Mouse (Mus musculus): ENCODE data around the gene Tmem203. TPM values are rescaled to one million over a fixed set of nuclear protein-coding genes. Genes with fewer than 3 reads are reported as not detected.

Tmem203 gene
- total RNA-seq, 2 experiments from 2014 or later = 35.6 to 39.1 TPM

- peak; percentile 68 to 74 for DNase-seq (ENCODE audit: low spot score in 2 of 2)
Observed at GRCm38 (mm10) chr2:25290101-25290815, 35.0 kb downstream of the Tmem203 start.

GRCm38 (mm10) chr2:25290816-25291130 lies 35.5 kb downstream of the Tmem203 start:
- DNase-seq (ENCODE audit: low spot score in 2 of 2) = peak; percentile 59 to 68

- DNase-seq (ENCODE audit: low spot score in 2 of 2) = peak in 1 of 2 experiments; percentile 19
Observed at GRCm38 (mm10) chr2:25291184-25292053, 36.2 kb downstream of the Tmem203 start.

- DNase-seq (ENCODE audit: low spot score in 2 of 2) = peak in 1 of 2 experiments; percentile 30
Observed at GRCm38 (mm10) chr2:25292054-25292544, 36.9 kb downstream of the Tmem203 start.

- peak; percentile 78 to 84 for DNase-seq (ENCODE audit: low spot score in 2 of 2)
Observed at GRCm38 (mm10) chr2:25292856-25293255, 37.6 kb downstream of the Tmem203 start.

- DNase-seq (ENCODE audit: low spot score in 2 of 2) = no peak
Observed at GRCm38 (mm10) chr2:25293706-25294105, 38.5 kb downstream of the Tmem203 start.

- DNase-seq (ENCODE audit: low spot score in 2 of 2) = no peak
Observed at GRCm38 (mm10) chr2:25297093-25297492, 41.9 kb downstream of the Tmem203 start.

GRCm38 (mm10) chr2:25298046-25298445 lies 42.8 kb downstream of the Tmem203 start:
- no peak for DNase-seq (ENCODE audit: low spot score in 2 of 2)

- DNase-seq (ENCODE audit: low spot score in 2 of 2) = no peak
Observed at GRCm38 (mm10) chr2:25303452-25303851, 48.2 kb downstream of the Tmem203 start.

- DNase-seq (ENCODE audit: low spot score in 2 of 2) = no peak
Observed at GRCm38 (mm10) chr2:25303931-25304656, 48.9 kb downstream of the Tmem203 start.

- DNase-seq (ENCODE audit: low spot score in 2 of 2) = peak; percentile 49 to 64
Observed at GRCm38 (mm10) chr2:25304657-25305541, 49.7 kb downstream of the Tmem203 start.

Other genes with a start within 250 kb of the Tmem203 start
- gene Nsmf, start 201.1 kb upstream of the Tmem203 start, total RNA-seq (2021) = 100 to 1,000 TPM; 793 to 858 TPM
- gene Entpd8, start 175.1 kb upstream of the Tmem203 start, total RNA-seq (2021) = not detected
- gene Noxa1, start 160.3 kb upstream of the Tmem203 start, total RNA-seq (2021) = not detected
- 10 to 100 TPM; 43.0 to 50.3 TPM for gene Nrarp, start 74.7 kb upstream of the Tmem203 start, total RNA-seq (2021)
- 1 to 10 TPM; 1.8 to 2.4 TPM for gene Tor4a, start 58.6 kb upstream of the Tmem203 start, total RNA-seq (2021)
- gene Nelfb, start 44.0 kb upstream of the Tmem203 start, total RNA-seq (2021) = 10 to 100 TPM; 50.6 to 59.3 TPM
- gene Stpg3, start 40.8 kb upstream of the Tmem203 start, total RNA-seq (2021) = not detected
- gene Fam166a, start 36.7 kb upstream of the Tmem203 start, total RNA-seq (2021) = not detected
- 100 to 1,000 TPM; 394 to 449 TPM for gene Tubb4b, start 30.7 kb upstream of the Tmem203 start, total RNA-seq (2021)
- gene Slc34a3, start 21.1 kb upstream of the Tmem203 start, total RNA-seq (2021) = not detected
- not detected for gene Rnf224, start 18.7 kb upstream of the Tmem203 start, total RNA-seq (2021)
- gene Rnf208, start 13.2 kb upstream of the Tmem203 start, total RNA-seq (2021) = 100 to 1,000 TPM; 212 to 216 TPM
- not detected for gene Cysrt1, start 13.0 kb upstream of the Tmem203 start, total RNA-seq (2021)
- gene AL732309.1, start 8.6 kb upstream of the Tmem203 start, total RNA-seq (2021) = 1 to 10 TPM in 1 of 2 experiments, under 1 TPM in 1; 0.45 to 4.0 TPM
- 10 to 100 TPM; 13.9 to 14.0 TPM for gene Tprn, start 7.2 kb downstream of the Tmem203 start, total RNA-seq (2021)
- 10 to 100 TPM; 77.2 to 83.4 TPM for gene Ssna1, start 17.0 kb downstream of the Tmem203 start, total RNA-seq (2021)
- 10 to 100 TPM; 82.8 to 85.3 TPM for gene Anapc2, start 17.0 kb downstream of the Tmem203 start, total RNA-seq (2021)
- not detected for gene Tmem210, start 32.7 kb downstream of the Tmem203 start, total RNA-seq (2021)
- gene Lrrc26, start 34.5 kb downstream of the Tmem203 start, total RNA-seq (2021) = not detected
- gene Grin1, start 63.7 kb downstream of the Tmem203 start, total RNA-seq (2021) = 100 to 1,000 TPM; 345 to 348 TPM
- 10 to 100 TPM; 51.3 to 59.8 TPM for gene Man1b1, start 76.9 kb downstream of the Tmem203 start, total RNA-seq (2021)
- 10 to 100 TPM; 21.2 to 28.0 TPM for gene Dpp7, start 100.9 kb downstream of the Tmem203 start, total RNA-seq (2021)
- gene Uap1l1, start 110.2 kb downstream of the Tmem203 start, total RNA-seq (2021) = 10 to 100 TPM; 11.2 to 11.5 TPM
- 10 to 100 TPM; 16.0 to 18.3 TPM for gene Sapcd2, start 116.9 kb downstream of the Tmem203 start, total RNA-seq (2021)
- gene Entpd2, start 140.4 kb downstream of the Tmem203 start, total RNA-seq (2021) = 10 to 100 TPM; 26.1 to 26.6 TPM
- 100 to 1,000 TPM; 416 to 446 TPM for gene Npdc1, start 143.9 kb downstream of the Tmem203 start, total RNA-seq (2021)
- gene Fut7, start 167.8 kb downstream of the Tmem203 start, total RNA-seq (2021) = under 1 TPM; 0.33 to 0.78 TPM
- gene Abca2, start 173.3 kb downstream of the Tmem203 start, total RNA-seq (2021) = 100 to 1,000 TPM; 107 to 118 TPM
- under 1 TPM in 1 of 2 experiments, not detected in 1; 0.60 TPM for gene Clic3, start 201.4 kb downstream of the Tmem203 start, total RNA-seq (2021)
- 10 to 100 TPM; 56.1 to 68.6 TPM for gene Paxx, start 205.7 kb downstream of the Tmem203 start, total RNA-seq (2021)
- 100 to 1,000 TPM; 257 to 743 TPM for gene Ptgds, start 214.6 kb downstream of the Tmem203 start, total RNA-seq (2021)
- gene Lcn12, start 238.5 kb downstream of the Tmem203 start, total RNA-seq (2021) = not detected
- gene Fbxw5, start 245.3 kb downstream of the Tmem203 start, total RNA-seq (2021) = 100 to 1,000 TPM; 132 to 140 TPM
- 1 to 10 TPM; 1.5 to 1.9 TPM for gene C8g, start 246.3 kb downstream of the Tmem203 start, total RNA-seq (2021)

Measured in layer of hippocampus, postnatal 10 days (tissue).